Mouse (Mus musculus) intestine, embryonic 14.5 days (tissue): ENCODE results near the gene Hoxd3. TPM values are rescaled to one million over a fixed set of nuclear protein-coding genes. Genes with fewer than 3 reads are reported as not detected.

Experiments
- ATAC-seq: fragments of 200-750 bp; cut with Nextera tagmentation; replicated peaks from 2 replicates; pipeline ENCODE4 v1.8.0; 2017; ENCODE audit warnings: low read depth, moderate number of reproducible peaks, moderate TSS enrichment, moderate library complexity; ENCODE audit not compliant: low FRiP score, low TSS enrichment
- DNase-seq: peaks from one replicate; pipeline ENCODE4 v3.0.0-alpha.2; 2018; ENCODE audit warnings: low spot score
- H3K27ac ChIP-seq: fragments of 300-500 bp; sonication (generic); 2 replicates; pipeline ENCODE4 v1.5.1; 2014; ENCODE audit warnings: low read depth, mild to moderate bottlenecking, control low read depth
- H3K27me3 ChIP-seq: fragments of 300-500 bp; sonication (generic); replicated peaks from 2 replicates; pipeline ENCODE4 v1.6.1; 2014; ENCODE audit warnings: low read length, control low read depth; ENCODE audit not compliant: control insufficient read depth, insufficient read depth
- H3K36me3 ChIP-seq: fragments of 300-500 bp; sonication (generic); 2 replicates; pipeline ENCODE4 v1.6.1; 2014; ENCODE audit warnings: low read length, control low read depth; ENCODE audit not compliant: control insufficient read depth, insufficient read depth
- H3K4me1 ChIP-seq: fragments of 300-500 bp; sonication (generic); replicated peaks from 2 replicates; pipeline ENCODE4 v1.6.1; 2014; ENCODE audit warnings: low read length, control low read depth, mixed read lengths; ENCODE audit not compliant: control insufficient read depth, insufficient read depth
- H3K4me2 ChIP-seq: fragments of 300-500 bp; sonication (generic); 2 replicates; pipeline ENCODE4 v1.6.1; 2014; ENCODE audit warnings: low read length
- H3K4me3 ChIP-seq: fragments of 300-500 bp; sonication (generic); 2 replicates; pipeline ENCODE4 v1.5.1; 2014; ENCODE audit warnings: low read depth, low read length, control low read depth, mixed read lengths
- H3K9ac ChIP-seq: fragments of 300-500 bp; sonication (generic); 2 replicates; pipeline ENCODE4 v1.6.1; 2014; ENCODE audit warnings: mild to moderate bottlenecking, low read length
- H3K9me3 ChIP-seq: fragments of 300-500 bp; sonication (generic); 2 replicates; pipeline ENCODE4 v1.6.1; 2016; ENCODE audit warnings: low read length, control low read depth; ENCODE audit not compliant: control insufficient read depth
- WGBS: fragments of 180-500 bp; shearing (Covaris S2); extraction: QIAGEN DNeasy Blood & Tissue Kit; methylation state at CpG from one replicate; pipeline ENCODE4 v1.1.7; 2014; 5-methylcytosine and 5-hydroxymethylcytosine counted together
- polyA plus RNA-seq: library from polyadenylated mRNA; unstranded; fragments of >200 nt; fragmentation: Nextera tagmentation; extraction: Ambion mirVana; gene quantifications from 2 replicates; pipeline ENCODE4 v1.2.1, GENCODE M21; 2014

The Hoxd3 gene
- polyA plus RNA-seq, 1 experiment from 2014 or later, result 27.6 TPM

DNA sequence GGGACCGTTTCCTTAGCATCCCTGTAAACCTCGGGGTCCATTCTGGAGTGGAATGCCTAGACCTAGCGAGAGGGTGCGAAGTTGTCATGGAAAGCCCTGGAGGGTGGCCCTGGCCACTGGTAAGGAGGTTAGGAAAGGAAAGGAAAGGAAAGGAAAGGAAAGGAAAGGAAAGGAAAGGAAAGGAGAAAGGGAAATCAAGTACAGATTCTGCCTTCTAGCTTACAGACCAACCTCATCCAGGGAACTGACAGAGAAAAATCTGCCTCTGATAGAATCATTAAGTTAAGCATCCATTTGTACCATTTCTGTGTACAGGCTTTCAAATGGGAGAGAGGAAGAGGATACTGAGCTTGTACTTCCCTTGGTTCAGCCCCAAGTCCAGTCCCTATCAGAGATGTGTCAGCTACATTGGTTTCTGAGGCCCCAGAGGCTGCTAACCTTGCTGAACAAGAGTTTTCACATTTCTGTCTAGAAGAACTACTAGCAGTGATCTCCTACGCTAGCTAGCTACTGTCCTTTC lies 39.1 kb downstream of the Hoxd3 start:
- ATAC-seq, result no peak
- Histone ChIP-seq H3K9me3 (no peaks in the 10 kb centered on the region), H3K36me3 (no peaks in the 10 kb centered on the region), H3K27ac (no peak overlapping the region), H3K9ac (no peak overlapping the region), H3K4me3 (no peak overlapping the region), H3K4me1 (0 out of 2 replicates have a peak, but pooled peaks cover 9% of the 10 kb centered on the region), H3K27me3 (peaks cover 94% of the 10 kb centered on the region), H3K4me2 (no peak overlapping the region)
- no peak for DNase-seq
- WGBS, result 48% methylated on average over 5 of the region's 5 CpGs

DNA sequence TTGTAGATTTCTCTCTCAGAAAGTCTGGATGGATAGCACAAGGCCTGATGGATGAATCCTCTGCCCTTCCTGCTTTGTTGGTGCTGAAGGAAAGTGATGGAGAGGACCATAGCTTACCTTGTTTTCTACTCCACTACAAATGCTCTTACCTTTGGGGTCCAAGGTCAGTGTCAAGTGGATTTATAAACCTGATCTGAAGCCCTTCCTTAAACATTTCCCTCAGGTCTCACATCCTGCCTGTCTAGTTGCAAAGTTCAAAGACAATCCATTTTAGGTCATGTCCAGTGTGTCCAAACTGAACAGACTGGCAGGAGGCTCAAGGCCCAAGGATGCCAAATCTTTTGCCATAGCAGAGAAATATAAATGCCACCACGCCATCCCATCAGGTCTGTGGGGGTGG lies 40.1 kb downstream of the Hoxd3 start:
- Histone ChIP-seq H3K4me1 (0 out of 2 replicates have a peak, but pooled peaks cover 9% of the 10 kb centered on the region), H3K9ac (no peak overlapping the region), H3K27ac (no peak overlapping the region), H3K36me3 (no peaks in the 10 kb centered on the region), H3K4me3 (no peak overlapping the region), H3K9me3 (no peaks in the 10 kb centered on the region), H3K4me2 (no peak overlapping the region), H3K27me3 (peaks cover 84% of the 10 kb centered on the region)
- ATAC-seq, result no peak
- no peak for DNase-seq
- WGBS, result 81% methylated on average over 1 of the region's 1 CpGs

- Histone ChIP-seq H3K4me3 (peak overlapping the region; percentile 33), H3K4me2 (peak overlapping the region; percentile 61), H3K27me3 (peaks cover 79% of the 10 kb centered on the region), H3K36me3 (no peaks in the 10 kb centered on the region), H3K4me1 (0 out of 2 replicates have a peak, but pooled peaks cover 9% of the 10 kb centered on the region), H3K9me3 (no peaks in the 10 kb centered on the region), H3K9ac (peak overlapping the region; percentile 39; the same call in 1 of the 2 replicates), H3K27ac (0 out of 2 replicates have a peak overlapping the region, but pooled peaks have one; percentile 16)
- ATAC-seq (peak; percentile 28; the same call in 1 of the 2 replicates), DNase-seq (peak; percentile 66)
- 5% methylated on average over 45 of the region's 45 CpGs for WGBS
Observed at GRCm38 (mm10) chr2:74752431-74753174, 40.9 kb downstream of the Hoxd3 start.

- Histone ChIP-seq H3K9ac (0 out of 2 replicates have a peak overlapping the region, but pooled peaks have one; percentile 20), H3K36me3 (no peaks in the 10 kb centered on the region), H3K4me1 (0 out of 2 replicates have a peak, but pooled peaks cover 9% of the 10 kb centered on the region), H3K27me3 (peaks cover 77% of the 10 kb centered on the region), H3K9me3 (no peaks in the 10 kb centered on the region), H3K4me2 (peak overlapping the region; percentile 61), H3K4me3 (peak overlapping the region; percentile 33), H3K27ac (no peak overlapping the region)
- ATAC-seq (no peak), DNase-seq (peak; percentile 75)
- 4% methylated on average over 24 of the region's 25 CpGs for WGBS
Observed at GRCm38 (mm10) chr2:74753175-74753523, 41.4 kb downstream of the Hoxd3 start.

DNA sequence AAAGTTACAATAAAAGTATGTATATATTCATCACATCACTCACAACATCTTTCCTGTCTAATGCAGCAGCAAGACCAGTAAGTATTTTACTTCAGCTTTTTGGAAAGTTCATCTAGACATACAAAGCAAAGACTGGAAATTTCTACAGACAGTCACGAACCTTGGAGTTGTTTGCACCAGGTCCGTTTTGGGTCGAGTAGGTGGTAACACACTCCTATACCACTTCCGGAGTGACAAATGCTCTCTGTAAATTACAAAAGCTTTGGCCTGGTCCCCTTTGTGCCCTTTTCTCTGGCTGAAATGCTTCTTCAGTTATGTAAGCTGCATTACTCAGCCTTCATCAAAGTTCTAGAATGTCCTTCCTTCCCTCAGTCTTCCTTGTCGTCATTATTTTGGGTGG lies 42.0 kb downstream of the Hoxd3 start:
- Histone ChIP-seq H3K9ac (no peak overlapping the region), H3K36me3 (no peaks in the 10 kb centered on the region), H3K4me1 (0 out of 2 replicates have a peak, but pooled peaks cover 9% of the 10 kb centered on the region), H3K27me3 (peaks cover 78% of the 10 kb centered on the region), H3K9me3 (no peaks in the 10 kb centered on the region), H3K27ac (no peak overlapping the region), H3K4me3 (no peak overlapping the region), H3K4me2 (no peak overlapping the region)
- WGBS, result 39% methylated on average over 5 of the region's 5 CpGs
- ATAC-seq, result no peak
- DNase-seq, result no peak

- H3K9me3 ChIP-seq, result no peaks in the 10 kb centered on the region
- no peak overlapping the region for H3K4me2 ChIP-seq
- H3K4me1 ChIP-seq, result peaks cover 16% of the 10 kb centered on the region
- H3K9ac ChIP-seq, result no peak overlapping the region
- WGBS, result 0% methylated on average over 1 of the region's 1 CpGs
- no peak for ATAC-seq
- DNase-seq, result peak; percentile 50
- H3K36me3 ChIP-seq, result no peaks in the 10 kb centered on the region
- H3K27ac ChIP-seq, result no peak overlapping the region
- peaks cover 73% of the 10 kb centered on the region for H3K27me3 ChIP-seq
- no peak overlapping the region for H3K4me3 ChIP-seq
Observed at GRCm38 (mm10) chr2:74760146-74760545, 48.4 kb downstream of the Hoxd3 start.

GRCm38 (mm10) chr2:74761941-74762340 lies 50.2 kb downstream of the Hoxd3 start:
- H3K4me3 ChIP-seq, result no peak overlapping the region
- no peaks in the 10 kb centered on the region for H3K36me3 ChIP-seq
- WGBS, result 4% methylated on average over 13 of the region's 13 CpGs
- peak overlapping the region; percentile 69; the same call in 1 of the 2 replicates for H3K4me2 ChIP-seq
- ATAC-seq (no peak), DNase-seq (peak; percentile 52)
- peaks cover 85% of the 10 kb centered on the region for H3K27me3 ChIP-seq
- H3K9me3 ChIP-seq, result no peaks in the 10 kb centered on the region
- no peak overlapping the region for H3K9ac ChIP-seq
- H3K4me1 ChIP-seq, result peaks cover 16% of the 10 kb centered on the region
- H3K27ac ChIP-seq, result no peak overlapping the region

- Histone ChIP-seq H3K4me1 (peaks cover 16% of the 10 kb centered on the region), H3K4me2 (peak within 1 kb of the TSS; percentile 69), H3K9ac (no peak within 1 kb of the TSS), H3K9me3 (no peaks in the 10 kb centered on the region), H3K27me3 (peaks cover 82% of the 10 kb centered on the region), H3K27ac (no peak within 1 kb of the TSS), H3K4me3 (peak within 1 kb of the TSS; percentile 37), H3K36me3 (no peaks in the 10 kb centered on the region)
- DNase-seq (peak; percentile 78), ATAC-seq (peak; percentile 89)
- WGBS, result under 1% methylated on average over 49 of the region's 61 CpGs
Observed at GRCm38 (mm10) chr2:74762522-74763244, 51.0 kb downstream of the Hoxd3 start, which contains the start of gene Hoxd1. Gene Hoxd1, plus strand, starts transcription at chr2:74762980.
